Mouse (Mus musculus): ENCODE measurements around the gene Pak1.

DNA sequence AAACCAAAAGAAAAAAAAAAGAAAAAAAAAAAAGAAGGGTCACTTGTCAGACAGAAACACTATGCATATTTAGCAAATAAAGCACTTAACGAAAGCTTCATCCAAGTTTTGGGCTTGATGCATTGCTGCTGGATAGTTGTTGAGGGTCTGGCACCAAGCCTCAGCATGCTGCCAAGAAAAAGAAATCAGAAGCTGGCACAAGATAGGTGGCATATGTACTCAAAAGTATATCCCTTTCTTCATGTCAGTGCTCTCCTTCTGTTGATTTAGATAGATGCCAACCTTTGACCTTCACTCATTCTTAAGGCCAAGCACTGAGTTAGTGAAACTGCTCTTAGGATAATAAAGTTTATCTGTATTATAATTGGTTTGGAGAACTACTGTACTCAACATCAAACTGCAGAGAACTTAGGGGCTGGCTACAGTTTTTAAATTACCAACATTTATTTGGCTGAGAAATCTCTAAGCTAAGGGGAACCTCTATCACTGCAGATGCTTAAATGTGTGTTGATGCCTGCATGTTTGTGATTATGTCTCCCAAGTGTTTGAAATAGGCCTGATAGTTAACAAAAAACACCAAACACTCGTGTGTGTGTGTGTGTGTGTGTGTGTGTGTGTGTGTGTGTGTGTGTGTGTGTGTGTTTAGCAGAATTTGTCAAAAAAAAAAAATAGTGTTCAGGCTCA is 126.6 kb downstream of the Pak1 start:
- no peak for TF ChIP-seq CTCF (IDR thresholded peaks at IDR 0.05; ENCODE audit: low read depth)
- TF ChIP-seq EP300 (IDR thresholded peaks at IDR 0.05; ENCODE audit: low read depth) = no peak

All from liver, embryonic 14.5 days (tissue).